Mouse (Mus musculus) heart, postnatal 0 days (tissue): ENCODE measurements around the gene Etnk2.

Experiments used
- CTCF ChIP-seq: IDR thresholded peaks from 2 replicates; pipeline ENCODE4 v1.5.1; 2016; ENCODE audit warnings: antibody characterized with exemption, control low read depth, low read depth
- EP300 ChIP-seq: IDR thresholded peaks from 2 replicates; pipeline ENCODE4 v1.6.1; 2016; ENCODE audit warnings: antibody characterized with exemption, low read depth

GRCm38 (mm10) chr1:133370352-133370751 is 7.0 kb downstream of the Etnk2 start:
- TF ChIP-seq CTCF (no peak), EP300 (no peak)
